Mouse (Mus musculus) heart, postnatal 0 days (tissue): ENCODE data around the gene Mettl7a1.

Experiments
- CTCF ChIP-seq: IDR thresholded peaks from 2 replicates; pipeline ENCODE4 v1.5.1; 2016; ENCODE audit warnings: antibody characterized with exemption, control low read depth, low read depth
- EP300 ChIP-seq: IDR thresholded peaks from 2 replicates; pipeline ENCODE4 v1.6.1; 2016; ENCODE audit warnings: antibody characterized with exemption, low read depth

DNA sequence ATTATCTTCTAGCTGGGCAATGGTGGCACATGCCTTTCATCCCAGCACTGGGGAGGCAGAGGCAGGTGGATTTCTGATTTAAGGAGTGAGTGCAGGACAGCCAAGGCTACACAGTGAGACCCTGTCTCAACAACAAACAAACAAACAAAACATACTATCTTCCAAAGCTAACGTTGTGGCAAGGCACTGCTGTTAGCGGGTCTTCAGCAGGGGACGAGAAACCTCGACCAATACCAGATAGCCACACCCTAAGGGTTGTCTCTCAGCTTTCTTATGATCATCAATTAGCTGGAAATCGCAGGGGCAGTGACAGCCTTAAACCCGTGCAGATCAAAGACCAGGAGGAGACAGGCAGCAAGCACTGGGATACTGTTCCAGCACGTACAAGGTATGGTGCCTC lies 60.3 kb downstream of the Mettl7a1 start, which contains the start of gene Higd1c:
- TF ChIP-seq CTCF (no peak), EP300 (no peak)
